Mouse (Mus musculus) adipocyte (in vitro differentiated cells): ENCODE results near the gene Ebf4.

Experiments
- DNase-seq: peaks from one replicate; pipeline ENCODE4 v3.0.0-alpha.2; 2016; ENCODE audit warnings: low spot score

Gene Ebf4

DNA sequence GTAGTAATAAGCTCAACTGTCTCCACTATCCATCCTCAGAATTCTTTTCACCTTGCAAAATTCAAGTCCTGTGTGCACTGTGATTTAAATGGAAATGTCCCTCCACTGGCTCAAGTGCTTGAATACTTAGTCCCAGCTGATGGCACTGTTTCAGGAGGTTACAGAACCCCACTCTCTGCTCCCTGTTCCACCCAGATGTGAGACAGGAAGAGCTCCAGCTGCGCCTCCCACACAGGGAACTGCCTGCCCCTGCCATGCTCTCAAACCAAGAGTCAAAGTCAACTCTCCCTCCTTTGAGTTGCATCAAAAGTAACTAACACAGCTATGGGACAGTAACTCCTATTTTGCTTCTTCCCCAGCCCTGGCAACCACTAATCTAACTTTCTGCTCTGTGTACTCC lies 91.2 kb downstream of the Ebf4 start:
- no peak for DNase-seq

- DNase-seq: no peak
Measured at GRCm38 (mm10) chr2:130388796-130389195, 93.8 kb downstream of the Ebf4 start.

- no peak for DNase-seq
Measured at GRCm38 (mm10) chr2:130390993-130391625, 96.1 kb downstream of the Ebf4 start.

DNA sequence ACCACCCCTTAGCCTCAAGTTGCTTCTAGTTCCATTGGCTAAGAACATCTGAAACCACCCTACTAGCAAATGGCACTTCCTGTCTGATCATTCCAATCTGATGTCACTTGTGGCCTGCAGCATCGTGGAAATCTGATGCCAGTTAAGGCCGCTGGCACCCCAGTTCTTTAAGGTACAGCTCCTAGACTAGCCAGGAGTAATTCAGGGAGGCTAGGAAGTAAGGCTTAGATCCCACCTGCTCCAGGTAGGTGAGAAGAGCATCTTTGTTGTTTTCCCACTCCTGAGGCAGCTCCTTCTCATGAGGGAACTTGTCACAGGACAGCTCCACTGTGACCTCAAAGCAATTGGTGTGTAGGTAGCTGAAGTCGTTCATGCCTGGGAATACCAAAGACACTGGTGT lies 97.9 kb downstream of the Ebf4 start:
- DNase-seq: no peak

GRCm38 (mm10) chr2:130395696-130396095 lies 100.7 kb downstream of the Ebf4 start:
- DNase-seq: no peak

- no peak for DNase-seq
Measured at GRCm38 (mm10) chr2:130397186-130397985, 102.4 kb downstream of the Ebf4 start, which contains the start of gene Cpxm1. Gene Cpxm1 (minus strand): TSS chr2:130397574.

DNA sequence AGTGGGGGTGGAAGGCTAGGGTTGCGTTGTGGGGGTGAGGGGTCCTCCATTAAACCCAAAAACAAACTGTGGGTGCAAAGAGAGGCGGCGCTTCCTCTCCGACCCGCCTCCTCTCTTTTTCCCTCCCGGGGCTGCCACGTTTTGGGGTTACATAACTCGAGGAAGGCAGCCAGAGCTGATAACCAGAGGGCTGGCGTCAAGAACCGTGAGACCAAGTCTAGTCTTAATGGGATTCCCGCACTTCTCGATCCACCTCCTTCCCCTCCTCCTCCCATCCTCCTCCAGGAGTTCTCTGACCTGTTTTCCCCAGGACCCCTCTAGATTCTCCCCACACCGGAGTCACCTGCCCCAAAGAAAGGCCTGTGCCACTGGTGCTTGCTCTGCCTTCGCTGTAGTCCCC lies 103.1 kb downstream of the Ebf4 start:
- DNase-seq: no peak

DNA sequence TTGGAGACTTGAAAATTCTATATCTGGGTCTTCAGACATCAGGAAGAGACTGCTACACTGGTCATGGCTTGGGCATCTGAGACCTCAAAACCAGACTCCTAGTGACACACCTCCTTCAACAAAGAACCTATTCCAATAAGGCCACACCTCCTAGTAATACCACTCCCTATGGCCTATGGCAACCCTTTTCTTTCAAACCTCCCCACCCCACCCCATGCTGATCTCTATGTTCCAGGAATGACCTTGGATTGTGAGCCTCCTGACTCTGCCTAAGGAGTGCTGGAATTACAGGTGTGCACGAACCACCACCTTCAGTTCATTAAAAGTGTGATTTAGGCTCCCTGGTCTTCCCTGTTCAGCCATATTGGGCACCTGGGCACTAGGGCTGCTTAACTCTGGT lies 105.1 kb downstream of the Ebf4 start:
- DNase-seq: no peak

DNA sequence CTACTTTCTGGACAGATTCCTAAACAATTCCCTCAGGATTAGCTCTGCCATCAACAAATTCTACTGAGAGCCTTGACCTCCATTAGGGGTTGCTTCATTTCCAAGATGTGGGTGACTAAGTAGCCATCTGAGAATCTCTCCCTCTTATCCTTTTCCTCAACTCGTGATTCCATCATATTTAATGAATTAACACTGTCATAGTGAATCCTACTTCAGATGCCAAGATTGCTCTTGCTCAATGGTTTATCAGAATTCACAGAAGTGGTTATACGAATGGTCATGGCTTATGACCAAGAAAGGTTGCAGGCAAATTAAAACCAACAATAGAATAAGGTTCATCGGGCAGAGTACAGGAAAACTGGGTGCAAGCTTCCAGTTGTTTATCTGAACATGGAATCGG lies 106.9 kb downstream of the Ebf4 start:
- DNase-seq: peak; percentile 35

DNA sequence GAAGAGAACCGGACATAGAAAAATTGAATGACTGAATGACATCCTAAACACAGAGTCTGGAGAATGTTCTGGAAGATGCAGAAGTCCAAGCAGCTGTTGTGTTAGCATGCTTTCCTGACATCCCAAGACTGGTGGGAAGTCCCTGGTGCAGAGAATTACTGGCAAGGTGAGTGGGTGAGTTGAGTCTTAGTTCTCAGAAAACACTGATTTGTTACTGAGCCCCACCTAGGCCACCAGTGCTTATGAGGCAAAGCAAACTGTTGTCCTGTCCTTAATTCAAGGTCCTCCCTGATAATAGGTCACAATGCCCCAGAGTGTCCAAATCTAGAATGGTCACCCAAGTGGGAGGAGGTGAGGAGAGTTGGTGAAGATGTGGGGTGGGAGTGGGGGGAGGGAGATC lies 110.0 kb downstream of the Ebf4 start, which contains the start of the genes Gm28372 and 1700020A23Rik:
Gm28372 (plus strand) TSS at position 301 of the 400 bp plus-strand sequence.
1700020A23Rik (plus strand) TSS at position 321 of the 400 bp plus-strand sequence.
- DNase-seq: no peak

GRCm38 (mm10) chr2:130406178-130406577 lies 111.2 kb downstream of the Ebf4 start, which contains the start of gene Tmem239:
Gene Tmem239 (plus strand): TSS chr2:130406478.
- no peak for DNase-seq

DNA sequence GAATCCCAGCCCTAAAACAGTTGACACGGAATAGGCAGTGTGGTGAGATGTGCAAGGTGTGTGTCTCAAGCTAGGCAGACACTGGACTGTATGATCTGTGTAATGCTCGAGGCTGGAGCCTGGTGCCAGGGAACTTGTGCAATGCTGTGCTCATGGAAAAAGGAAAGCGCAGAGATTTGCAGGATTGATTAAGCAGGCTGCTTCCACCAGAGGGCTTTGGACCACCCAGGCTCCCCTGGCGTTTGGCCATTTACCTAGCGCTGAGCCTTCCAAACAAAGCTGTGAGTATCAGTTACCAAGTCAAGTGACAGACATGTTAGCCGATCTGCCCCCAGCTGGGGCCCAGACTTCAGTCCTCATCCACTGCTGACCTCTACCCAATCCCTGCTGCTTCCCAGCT lies 113.2 kb downstream of the Ebf4 start:
- DNase-seq: no peak

GRCm38 (mm10) chr2:130411558-130412495 lies 116.9 kb downstream of the Ebf4 start:
- DNase-seq: peak; percentile 85

- no peak for DNase-seq
Measured at GRCm38 (mm10) chr2:130412775-130413174, 117.8 kb downstream of the Ebf4 start.

DNA sequence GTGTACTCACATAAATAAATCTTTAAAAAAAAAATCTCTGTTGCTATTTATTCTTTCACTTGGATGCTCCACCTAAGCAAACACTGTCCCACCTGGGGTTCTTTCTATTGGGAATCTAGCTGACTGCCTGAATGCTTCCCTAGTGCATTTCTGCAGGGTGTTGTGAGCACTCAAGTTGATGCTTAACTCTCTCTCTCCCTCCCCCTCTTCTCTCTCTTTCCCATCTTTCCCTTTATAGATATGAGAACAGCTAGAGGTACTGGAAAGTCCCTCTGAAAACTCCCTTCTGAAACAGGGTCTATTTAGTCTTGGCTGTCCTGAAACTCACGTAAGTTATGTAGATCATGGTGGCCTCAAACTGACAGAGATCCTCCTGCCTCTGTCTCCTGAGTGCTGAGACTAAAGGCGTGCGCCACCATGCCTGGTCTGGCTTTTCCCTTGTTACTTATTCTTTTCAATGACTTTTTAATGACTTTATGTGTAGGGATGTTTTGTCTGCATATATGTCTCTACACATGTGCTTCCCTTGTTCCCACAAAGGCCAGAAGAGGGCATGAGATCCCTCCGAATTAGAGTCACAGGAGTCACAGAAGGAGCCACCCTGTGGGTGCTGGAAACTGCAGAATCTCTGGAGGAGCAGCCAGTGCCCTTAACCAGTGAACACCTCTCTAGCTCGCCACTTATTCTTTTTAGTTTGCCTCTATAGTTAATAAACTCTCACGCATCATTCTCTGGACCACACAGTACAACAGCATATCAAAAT lies 119.3 kb downstream of the Ebf4 start:
- DNase-seq: no peak
